Mouse (Mus musculus) G1E (cell line): Measurements from ENCODE around the gene Gpx1.

ENCODE experiments used
- CTCF ChIP-seq: IDR thresholded peaks from 2 replicates; pipeline ENCODE4 v1.5.1; 2012; ENCODE audit warnings: low read depth, low read length, inconsistent platforms, mixed read lengths
- GATA1 ChIP-seq: IDR thresholded peaks from 2 replicates; pipeline ENCODE4 v1.6.1; 2012; ENCODE audit warnings: borderline replicate concordance, low read length, inconsistent platforms, mixed read lengths
- TAL1 ChIP-seq: conservative IDR thresholded peaks from 2 replicates; pipeline ENCODE4 v1.6.1; 2012; ENCODE audit warnings: low read depth, low read length, inconsistent platforms, mixed read lengths

GRCm38 (mm10) chr9:108385006-108385405, 46.3 kb downstream of the Gpx1 start:
- TF ChIP-seq CTCF: no peak
- TF ChIP-seq GATA1: no peak
- TF ChIP-seq TAL1: no peak
